Mouse (Mus musculus) ovary, postnatal 14 days (tissue): ENCODE results near the gene Procr.

Experiments
- DNase-seq: peaks from one replicate; pipeline ENCODE4 v3.0.0; 2022; ENCODE audit warnings: low spot score

The Procr gene

DNA sequence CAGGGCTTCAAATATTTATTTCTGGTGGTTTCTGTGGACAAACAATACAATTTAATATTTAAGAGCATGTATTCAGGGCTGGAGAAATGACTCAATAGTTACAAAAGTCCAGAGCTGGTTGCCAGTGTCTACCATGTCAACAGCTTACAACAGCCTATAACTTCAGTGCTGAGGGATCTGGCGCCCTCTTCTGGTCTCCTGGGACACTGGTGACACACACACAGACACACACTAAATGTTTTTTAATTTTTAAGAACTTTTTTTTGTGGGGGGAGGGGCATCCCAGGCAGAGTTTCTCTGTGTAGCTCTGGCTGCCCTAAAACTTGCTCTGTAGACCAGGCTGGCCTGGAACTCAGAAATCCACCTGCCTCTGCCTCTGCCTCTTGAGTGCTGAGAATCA lies 4.8 kb downstream of the Procr start:
- peak; percentile 34 for DNase-seq

DNA sequence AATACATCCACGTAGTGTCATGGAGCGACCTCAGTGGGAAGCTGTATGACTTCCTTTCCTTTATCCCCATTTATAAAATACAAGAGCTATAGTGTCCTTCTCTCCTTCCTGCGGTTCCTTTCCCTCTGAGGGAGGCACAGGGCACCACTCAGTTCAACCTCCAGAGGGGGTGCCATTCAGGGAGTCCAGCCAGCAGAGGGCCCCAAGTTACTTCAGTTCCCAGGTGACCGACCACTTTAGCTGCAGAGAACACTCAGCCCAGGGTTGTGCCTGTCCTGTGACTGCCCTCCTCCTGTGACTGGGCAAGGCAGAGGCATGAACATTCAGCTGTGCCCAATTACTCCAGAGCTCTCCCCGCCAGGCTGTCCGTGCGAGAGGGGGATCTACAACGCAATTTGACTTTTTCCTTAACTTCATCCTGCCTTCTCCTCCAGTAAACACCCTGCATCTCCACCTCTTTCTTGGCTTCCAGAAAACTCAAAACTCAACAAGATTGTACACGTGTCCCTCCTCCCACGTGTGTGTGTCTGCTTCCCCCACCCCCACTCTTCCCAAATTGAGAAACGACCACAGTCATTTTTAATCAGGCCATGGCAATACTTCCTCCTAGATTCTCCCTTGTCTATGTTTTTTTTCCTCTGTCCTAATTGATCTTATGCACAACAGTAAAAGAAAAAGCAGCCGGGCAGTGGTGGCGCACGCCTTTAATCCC lies 6.1 kb downstream of the Procr start:
- no peak for DNase-seq

DNA sequence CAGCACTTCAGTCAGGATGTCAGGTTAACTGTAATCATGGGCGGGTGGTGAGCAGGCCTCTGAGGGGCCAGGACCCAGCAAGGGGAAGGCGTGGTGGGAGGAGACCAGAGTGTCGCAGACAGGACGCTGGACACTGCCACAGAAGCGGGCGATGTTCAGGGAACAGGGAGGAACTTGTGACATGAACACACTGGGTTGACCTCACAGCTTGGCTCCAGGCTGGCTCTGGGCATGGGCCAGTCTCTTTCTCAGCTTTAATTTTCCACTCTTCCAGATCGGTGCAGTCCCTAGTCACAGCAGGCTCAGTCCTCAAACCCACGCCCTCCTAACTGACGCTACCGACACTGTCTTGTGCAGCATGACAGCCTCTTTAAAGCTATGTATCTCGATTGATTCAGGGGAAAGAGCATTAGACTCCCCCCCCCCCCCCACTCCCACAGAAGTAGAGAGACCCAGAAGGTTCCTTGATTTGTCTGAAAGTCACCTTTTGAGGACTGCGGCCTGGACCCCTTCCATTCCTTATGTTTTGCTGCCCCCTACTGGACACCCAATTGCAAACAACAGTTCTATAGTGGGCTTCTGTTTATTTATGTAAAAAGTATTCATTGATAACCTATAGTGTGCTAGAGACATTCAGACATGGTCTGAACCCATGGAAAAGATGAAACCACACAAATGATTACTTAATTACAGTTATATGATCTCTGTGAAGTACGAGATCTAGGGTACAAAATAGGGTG lies 13.9 kb downstream of the Procr start:
- DNase-seq = peak; percentile 67

DNA sequence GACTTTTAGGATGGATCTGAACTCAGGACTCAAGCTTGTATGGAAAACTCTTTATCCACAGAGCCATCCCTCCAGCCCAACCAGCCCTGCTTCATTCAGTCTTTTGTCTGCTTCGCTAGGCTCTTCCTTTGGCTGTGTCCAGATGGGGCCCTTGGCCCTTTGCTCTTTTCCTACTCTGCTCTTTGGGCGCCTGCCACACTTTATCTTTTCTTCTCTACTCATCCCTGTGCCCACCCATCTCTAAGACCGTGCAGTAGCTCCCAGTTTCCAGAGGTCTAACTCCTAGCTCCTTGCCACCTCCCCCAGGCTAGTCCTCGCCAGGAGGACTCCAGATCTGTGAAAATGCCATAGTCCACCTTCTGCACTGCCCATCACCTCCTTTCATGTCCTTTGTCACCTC lies 22.7 kb downstream of the Procr start:
- no peak for DNase-seq

DNA sequence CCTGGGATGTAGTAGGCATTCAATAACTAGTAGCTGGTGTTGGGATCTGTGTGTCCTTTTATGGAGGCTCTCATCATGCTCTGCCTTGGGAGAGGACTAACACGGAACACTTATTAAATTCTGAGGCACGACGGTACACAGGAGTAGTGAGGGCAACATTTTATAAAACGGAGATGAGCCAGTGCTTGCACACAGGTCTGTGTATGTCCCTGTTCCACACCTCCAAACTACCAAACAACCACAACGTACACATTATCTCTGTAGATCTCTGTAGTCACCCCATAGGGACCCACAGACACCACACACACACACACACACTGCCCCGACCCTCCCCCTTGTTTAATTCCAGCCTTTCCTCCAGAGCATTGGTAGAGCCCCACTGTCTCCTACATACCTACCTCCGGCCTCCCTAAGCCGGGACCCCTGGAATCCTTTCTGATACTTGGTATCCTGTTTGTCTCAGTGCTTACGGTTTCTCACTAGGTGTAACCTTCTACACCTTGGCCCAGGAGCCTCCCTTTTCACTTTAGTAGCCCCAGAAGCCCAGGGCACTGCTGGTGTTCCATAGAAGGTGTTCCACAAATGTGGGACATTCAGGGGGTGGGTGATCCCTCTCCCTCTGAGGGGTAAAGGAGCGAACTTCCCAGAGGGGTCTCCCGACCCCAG lies 23.5 kb downstream of the Procr start:
- DNase-seq = no peak

- no peak for DNase-seq
Measured at GRCm38 (mm10) chr2:155774927-155775684, 24.2 kb downstream of the Procr start, which contains the start of gene Mmp24. Gene Mmp24 (plus strand): TSS chr2:155775342.

DNA sequence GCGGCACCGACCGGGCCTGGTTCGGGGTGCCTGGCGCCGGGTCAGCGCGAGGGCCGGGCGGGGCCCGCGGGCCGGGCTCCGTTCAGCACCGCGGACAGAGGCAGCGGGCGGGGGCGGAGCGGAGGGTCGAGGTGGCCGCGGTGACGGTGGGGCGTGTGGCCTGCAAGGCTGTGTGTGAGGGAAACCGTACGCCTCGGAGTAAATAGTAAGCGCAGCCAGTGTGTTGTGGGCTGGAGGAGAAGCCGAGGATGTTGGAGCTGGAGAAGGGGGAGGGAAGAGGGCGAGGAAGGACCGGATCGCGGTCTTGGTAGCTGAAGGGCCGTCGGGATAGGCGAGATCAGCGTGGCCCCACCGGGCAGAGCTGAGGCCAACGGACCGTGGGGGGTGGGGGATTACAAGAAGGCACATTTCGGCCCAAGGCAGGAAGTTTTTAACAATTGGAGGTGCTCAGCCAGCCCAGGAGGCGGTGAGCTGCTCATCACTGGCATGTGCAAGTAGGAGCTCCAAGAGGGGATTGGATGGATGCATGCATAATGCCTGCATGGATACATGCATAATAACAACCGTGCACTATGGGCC lies 24.9 kb downstream of the Procr start:
- peak; percentile 63 for DNase-seq

- DNase-seq = no peak
Measured at GRCm38 (mm10) chr2:155776824-155777687, 26.1 kb downstream of the Procr start.

GRCm38 (mm10) chr2:155777688-155777985 lies 26.7 kb downstream of the Procr start:
- no peak for DNase-seq

- DNase-seq = no peak
Measured at GRCm38 (mm10) chr2:155778004-155778403, 27.1 kb downstream of the Procr start.

GRCm38 (mm10) chr2:155779066-155779465 lies 28.1 kb downstream of the Procr start:
- DNase-seq = no peak

DNA sequence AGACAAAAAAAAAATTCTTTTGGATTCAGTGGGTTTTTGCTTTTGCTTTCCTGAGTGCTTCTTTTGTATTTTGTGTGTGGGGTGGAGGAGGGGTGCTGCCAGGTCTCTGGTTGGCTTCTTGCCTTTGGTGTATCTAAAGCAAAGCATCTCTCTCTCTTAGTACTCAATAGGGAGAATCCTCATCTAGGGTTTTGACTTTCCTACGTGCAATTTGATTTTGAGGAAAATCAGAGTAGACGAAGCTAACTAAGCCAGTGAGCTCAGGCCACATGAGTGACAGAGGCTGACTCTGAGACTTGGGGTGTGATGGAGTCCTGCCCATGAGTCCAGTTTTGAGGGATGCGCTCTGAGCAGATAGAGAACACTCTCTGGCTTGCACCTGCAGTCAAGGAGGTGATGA lies 28.6 kb downstream of the Procr start:
- DNase-seq = no peak

DNA sequence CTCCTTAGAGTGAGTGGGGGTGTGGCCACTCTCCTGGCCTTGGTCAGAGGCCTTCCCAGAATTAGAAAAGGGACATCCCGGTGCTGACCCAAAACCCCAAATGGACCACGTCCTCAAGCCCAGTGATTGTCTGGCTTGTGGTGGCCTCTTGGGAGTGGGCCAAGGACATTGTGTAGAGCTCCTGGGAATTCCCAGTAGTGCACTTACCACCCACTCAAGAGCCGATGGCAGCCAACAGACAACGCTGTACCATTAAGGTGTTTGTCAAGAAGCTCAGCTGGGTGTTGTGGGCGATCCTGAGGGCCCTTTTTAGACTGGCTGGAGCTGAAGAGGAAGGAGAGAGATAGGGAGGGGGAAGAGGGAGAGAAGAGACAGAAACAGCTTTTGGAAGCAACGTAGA lies 33.6 kb downstream of the Procr start:
- no peak for DNase-seq

DNA sequence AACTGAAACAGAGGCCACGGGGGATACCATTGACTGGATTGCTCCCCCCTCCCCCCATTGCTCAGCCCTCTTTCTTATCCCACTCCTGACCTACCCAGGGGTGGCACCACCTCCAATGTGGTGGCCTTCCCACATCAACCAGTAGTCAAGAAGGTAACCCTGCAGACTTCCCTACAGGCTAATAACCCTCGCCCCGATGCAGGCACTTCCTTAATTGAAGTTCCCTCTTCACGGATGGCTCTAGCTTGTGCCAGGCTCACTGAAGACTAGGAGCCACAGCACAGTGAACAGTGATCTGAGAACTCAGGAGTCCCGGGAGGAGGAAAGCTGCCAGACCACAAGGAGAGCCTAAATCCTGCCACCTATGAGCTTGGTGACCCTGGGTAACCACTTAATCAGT lies 36.0 kb downstream of the Procr start:
- no peak for DNase-seq

GRCm38 (mm10) chr2:155787949-155788931 lies 37.3 kb downstream of the Procr start:
- no peak for DNase-seq

DNA sequence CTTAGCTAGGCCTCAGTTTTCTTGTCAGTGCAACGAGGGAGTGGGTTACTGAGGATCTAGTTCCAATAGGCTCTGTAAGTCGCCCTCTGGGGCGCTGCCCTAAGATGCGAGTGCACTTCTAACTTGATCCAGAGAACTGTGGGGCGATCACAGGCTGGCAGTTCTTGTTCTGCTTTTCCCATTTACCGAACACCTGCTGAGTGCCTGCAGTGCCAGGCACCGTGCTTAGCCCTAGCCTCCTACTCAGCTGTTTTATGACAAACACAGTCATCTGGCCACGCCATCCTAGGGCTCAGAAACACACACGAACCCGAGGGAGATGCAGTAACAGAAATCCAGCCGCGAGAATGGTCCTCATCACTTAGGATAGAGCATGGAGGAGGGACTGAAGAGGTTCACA lies 42.0 kb downstream of the Procr start:
- DNase-seq = no peak

DNA sequence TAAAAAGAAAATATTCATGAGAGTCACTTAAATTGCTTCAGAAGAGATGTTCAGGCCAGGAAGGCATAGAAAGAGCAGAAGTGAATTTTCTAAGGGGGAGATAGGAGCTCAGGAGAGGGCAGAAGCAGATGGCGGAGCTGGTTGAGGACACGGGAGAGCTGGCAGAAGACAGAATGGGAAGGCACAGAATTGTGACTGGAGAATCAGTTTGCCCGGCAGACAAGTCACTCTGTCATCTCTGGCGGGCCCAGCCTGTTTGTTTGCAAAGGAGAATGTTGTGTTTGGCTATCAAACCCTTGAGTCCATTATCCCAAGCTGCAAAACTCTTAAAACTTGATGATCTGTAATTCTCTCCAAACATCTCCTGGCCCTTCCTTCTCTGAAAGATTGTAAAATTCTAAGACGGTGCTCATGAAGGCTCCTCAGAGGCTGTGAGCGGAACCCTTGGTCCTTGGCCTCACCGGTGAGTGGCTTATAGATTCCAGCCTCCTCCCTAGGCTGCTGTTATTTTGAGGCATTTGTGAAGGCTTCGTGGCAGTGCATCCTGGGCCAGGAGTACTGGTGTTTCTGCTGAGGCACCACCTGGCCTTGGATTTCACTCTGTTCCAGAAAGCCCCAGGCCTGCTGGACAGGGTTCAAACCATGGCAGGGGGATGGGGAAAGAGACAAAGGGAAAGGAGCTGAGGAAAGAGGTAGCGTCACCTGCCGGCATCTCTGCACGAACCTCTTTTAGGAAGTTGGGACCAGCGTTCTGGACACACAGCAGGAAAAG lies 43.9 kb downstream of the Procr start:
- DNase-seq = no peak

DNA sequence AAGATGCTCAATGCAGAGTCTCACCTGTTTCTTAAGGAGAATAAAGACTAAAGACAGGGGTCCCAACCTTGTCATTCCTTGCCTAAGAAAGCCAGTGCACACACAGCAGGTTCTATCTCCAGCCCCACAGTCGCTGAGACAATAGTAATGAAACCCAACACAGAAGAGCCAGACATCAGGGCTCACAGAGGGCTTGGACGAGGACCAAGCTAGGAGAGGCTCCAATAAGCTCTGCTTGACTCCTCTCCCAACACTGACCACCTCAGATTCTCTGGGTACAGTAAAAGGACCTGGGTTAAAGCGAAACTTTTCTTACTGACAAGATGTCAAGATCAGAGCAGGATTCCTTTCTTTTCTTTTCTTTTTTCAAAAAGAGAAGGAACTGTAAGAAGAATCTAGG lies 47.7 kb downstream of the Procr start:
- DNase-seq = no peak

GRCm38 (mm10) chr2:155802761-155803160 lies 51.8 kb downstream of the Procr start:
- DNase-seq = no peak
